Mouse (Mus musculus) ES-Bruce4 (cell line): ENCODE data around the gene Cep170b. TPM values are rescaled to one million over a fixed set of nuclear protein-coding genes. Genes with fewer than 3 reads are reported as not detected.
A peak's percentile ranks its signal among the peaks of the same experiment; 100 is the strongest.

ENCODE experiments used
- H3K27ac ChIP-seq: 2 replicates; pipeline ENCODE4 v1.5.1; 2012; ENCODE audit warnings: low read length, inconsistent platforms; ENCODE audit not compliant: insufficient read depth
- H3K27me3 ChIP-seq: 2 replicates; pipeline ENCODE4 v1.6.1; 2012; ENCODE audit warnings: mild to moderate bottlenecking, low read length, inconsistent platforms; ENCODE audit not compliant: control insufficient read depth, poor library complexity, insufficient read depth, severe bottlenecking
- H3K36me3 ChIP-seq: 2 replicates; pipeline ENCODE4 v1.6.1; 2012; ENCODE audit warnings: inconsistent platforms, mild to moderate bottlenecking, low read length, moderate library complexity; ENCODE audit not compliant: control insufficient read depth, poor library complexity, insufficient read depth, severe bottlenecking
- H3K4me1 ChIP-seq: one replicate; pipeline ENCODE4 v1.8.1; 2011; ENCODE audit warnings: low read length; ENCODE audit not compliant: control insufficient read depth, insufficient read depth
- H3K4me3 ChIP-seq: 2 replicates; pipeline ENCODE4 v1.5.1; 2011; ENCODE audit warnings: low read depth, mild to moderate bottlenecking, low read length
- H3K9ac ChIP-seq: 2 replicates; pipeline ENCODE4 v1.6.1; 2012; ENCODE audit warnings: low read depth, mild to moderate bottlenecking, inconsistent platforms; ENCODE audit not compliant: poor library complexity, severe bottlenecking
- H3K9me3 ChIP-seq: replicated peaks from 2 replicates; pipeline ENCODE4 v1.6.1; 2012; ENCODE audit warnings: mild to moderate bottlenecking, low read length, inconsistent platforms; ENCODE audit not compliant: control insufficient read depth, poor library complexity, insufficient read depth, severe bottlenecking
- CTCF ChIP-seq: IDR thresholded peaks from one replicate; pipeline ENCODE4 v1.8.1; 2011; ENCODE audit warnings: low read depth, low read length
- EP300 ChIP-seq: IDR thresholded peaks from 2 replicates; pipeline ENCODE4 v1.6.1; 2011; ENCODE audit warnings: low read depth, low read length; ENCODE audit not compliant: insufficient read depth
- POLR2A ChIP-seq: IDR thresholded peaks from one replicate; pipeline ENCODE4 v1.8.1; 2011; ENCODE audit warnings: low read length; ENCODE audit not compliant: insufficient read depth
- polyA plus RNA-seq: library from polyadenylated mRNA; stranded (reverse); fragments of >200 nt; gene quantifications from 2 replicates; pipeline ENCODE4 v1.2.4, GENCODE M21; 2011; ENCODE audit warnings: low read depth; ENCODE audit not compliant: missing spikeins, insufficient read depth, insufficient read length

The Cep170b gene
- polyA plus RNA-seq, 1 experiment, result 104 TPM

DNA sequence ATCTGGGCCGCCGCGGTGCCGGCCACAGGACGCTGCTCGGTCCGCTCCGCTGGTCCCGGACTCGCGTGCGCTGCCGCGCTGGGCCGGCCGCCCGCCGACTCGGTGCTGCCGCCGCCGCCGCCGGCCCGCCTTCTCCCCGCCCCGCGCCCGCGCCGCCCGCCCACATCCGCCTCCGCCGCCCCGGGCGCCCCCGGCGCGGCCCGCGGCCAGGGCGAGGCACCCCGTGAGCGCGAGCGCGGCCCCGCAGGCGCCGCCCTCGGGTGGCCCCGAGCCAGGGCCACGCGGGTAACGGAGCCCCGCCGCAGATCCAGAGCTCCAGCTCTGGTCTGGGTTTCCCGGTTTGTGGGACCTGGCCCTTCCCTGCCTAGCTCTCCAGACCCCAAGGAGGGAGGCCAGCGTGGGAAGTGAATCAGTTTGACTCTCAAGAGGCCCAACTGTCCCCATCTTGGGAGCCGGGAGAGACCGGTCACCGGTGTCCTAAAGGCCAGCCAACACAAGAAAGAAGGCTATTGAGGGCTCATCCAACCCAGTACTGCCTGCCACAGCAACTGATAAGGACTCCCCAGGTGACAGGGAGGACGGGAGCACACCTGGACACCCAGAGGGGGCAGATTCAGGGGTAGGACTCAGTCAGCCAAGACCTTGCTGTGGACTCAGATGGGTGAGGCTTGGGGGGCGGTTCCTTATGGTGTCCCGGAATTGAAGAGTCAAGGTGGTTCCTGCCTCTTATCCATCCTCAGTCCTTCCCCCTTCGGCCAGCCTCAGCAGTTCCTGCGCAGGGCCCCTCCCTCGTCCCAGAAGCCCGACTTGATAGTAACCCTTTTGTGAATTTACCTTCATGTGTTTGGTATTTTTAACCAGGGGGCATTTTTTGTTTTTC, 45.9 kb upstream of the Cep170b start, which contains the start of gene Akt1:
Gene Akt1, minus strand, starts transcription at position 753 of the 880 bp plus-strand sequence.
- no peaks in the 10 kb centered on the region for H3K4me1 ChIP-seq

GRCm38 (mm10) chr12:112675245-112676035, 44.8 kb upstream of the Cep170b start:
- H3K4me1 ChIP-seq, result no peaks in the 10 kb centered on the region
- peak overlapping the region; percentile 95; the same call in 1 of the 2 replicates for H3K9ac ChIP-seq
- H3K27me3 ChIP-seq, result peaks cover 2% of the 10 kb centered on the region
- H3K4me3 ChIP-seq, result peak overlapping the region; percentile 32
- no peaks in the 10 kb centered on the region for H3K9me3 ChIP-seq
- H3K36me3 ChIP-seq, result no peaks in the 10 kb centered on the region
- H3K27ac ChIP-seq, result no peak overlapping the region
- TF ChIP-seq CTCF, result peak; percentile 90
- TF ChIP-seq EP300, result no peak
- TF ChIP-seq POLR2A, result no peak

More for the DNA sequence above, 45.9 kb upstream of the Cep170b start, which contains the start of gene Akt1:
- Histone ChIP-seq H3K9ac (peak within 1 kb of the TSS; percentile 95), H3K27me3 (peaks cover 2% of the 10 kb centered on the region), H3K4me3 (peak within 1 kb of the TSS; percentile 88), H3K36me3 (no peaks in the 10 kb centered on the region), H3K27ac (no peak within 1 kb of the TSS), H3K9me3 (no peaks in the 10 kb centered on the region)
- TF ChIP-seq CTCF, result no peak
- TF ChIP-seq EP300, result no peak
- no peak for TF ChIP-seq POLR2A

DNA sequence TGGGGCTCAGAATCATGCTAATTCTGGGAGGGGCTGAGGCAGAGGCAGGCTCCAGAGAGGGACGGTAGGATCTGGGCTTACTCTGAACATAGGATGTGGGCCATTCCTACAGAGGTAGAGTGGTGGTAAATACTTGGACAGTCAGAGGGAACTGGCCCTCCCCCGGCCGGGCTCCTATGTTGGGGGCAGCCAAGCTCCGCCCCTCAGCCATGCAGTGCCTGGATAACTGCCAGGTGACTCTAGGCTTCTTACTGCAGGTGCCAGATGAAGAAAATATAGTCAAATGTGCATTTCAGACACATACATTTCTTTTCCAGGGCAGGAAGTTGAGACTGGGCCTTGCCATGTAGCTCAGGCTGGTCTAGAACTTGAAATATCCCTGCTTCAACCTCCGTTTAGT, 43.2 kb upstream of the Cep170b start:
- Histone ChIP-seq H3K36me3 (no peaks in the 10 kb centered on the region), H3K4me3 (no peak overlapping the region), H3K9ac (no peak overlapping the region), H3K9me3 (no peaks in the 10 kb centered on the region), H3K4me1 (no peaks in the 10 kb centered on the region), H3K27me3 (peaks cover 2% of the 10 kb centered on the region), H3K27ac (no peak overlapping the region)
- TF ChIP-seq CTCF, result no peak

DNA sequence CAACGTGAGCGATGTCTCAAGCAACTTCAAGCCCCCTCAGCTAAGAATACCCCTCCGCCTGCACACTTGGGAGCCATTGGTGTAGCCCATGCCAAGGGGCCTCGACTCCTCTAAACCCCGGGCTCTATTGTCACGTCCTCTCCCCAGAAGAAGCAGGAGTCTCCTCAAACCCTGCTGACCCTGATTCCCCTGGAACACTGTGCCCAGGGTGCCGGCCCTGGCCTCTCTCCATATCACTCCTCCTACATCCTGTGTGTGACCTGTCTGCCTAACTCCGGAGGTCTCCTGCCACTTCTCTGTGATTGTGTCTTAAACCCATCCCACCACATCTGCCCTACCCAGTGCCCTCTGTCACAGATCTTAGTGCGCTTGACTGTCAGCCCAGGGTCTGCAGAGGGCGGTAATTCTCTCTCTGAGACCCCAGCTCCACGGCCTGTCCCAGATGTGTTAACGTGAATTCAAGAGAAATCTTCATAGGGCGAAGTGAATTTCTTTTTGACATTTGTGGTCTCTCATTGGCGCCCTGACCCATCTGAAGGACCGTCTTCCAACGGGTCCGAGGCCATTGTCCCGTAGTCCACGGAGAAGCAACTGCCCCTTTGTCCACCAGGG, 42.2 kb upstream of the Cep170b start:
- Histone ChIP-seq H3K27me3 (peaks cover 2% of the 10 kb centered on the region), H3K36me3 (no peaks in the 10 kb centered on the region), H3K9me3 (no peaks in the 10 kb centered on the region), H3K4me3 (peak overlapping the region; percentile 68), H3K4me1 (no peaks in the 10 kb centered on the region), H3K9ac (peak overlapping the region; percentile 68), H3K27ac (no peak overlapping the region)
- TF ChIP-seq EP300, result no peak
- TF ChIP-seq CTCF, result no peak
- TF ChIP-seq POLR2A, result no peak

GRCm38 (mm10) chr12:112678555-112679026, 41.7 kb upstream of the Cep170b start, which contains the start of gene Zbtb42:
Gene Zbtb42 (plus strand): TSS chr12:112678828.
- H3K4me1 ChIP-seq, result no peaks in the 10 kb centered on the region
- no peak within 1 kb of the TSS for H3K27ac ChIP-seq
- H3K27me3 ChIP-seq, result peaks cover 2% of the 10 kb centered on the region
- no peaks in the 10 kb centered on the region for H3K36me3 ChIP-seq
- TF ChIP-seq EP300, result no peak
- TF ChIP-seq CTCF, result no peak
- H3K9ac ChIP-seq, result peak within 1 kb of the TSS; percentile 68
- no peaks in the 10 kb centered on the region for H3K9me3 ChIP-seq
- peak within 1 kb of the TSS; percentile 68 for H3K4me3 ChIP-seq
